Mouse (Mus musculus): ENCODE results near the gene Spata13.

Gene Spata13

GRCm38 (mm10) chr14:60753801-60754126, 120.0 kb downstream of the Spata13 start:
- DNase-seq, result peak; percentile 27

DNA sequence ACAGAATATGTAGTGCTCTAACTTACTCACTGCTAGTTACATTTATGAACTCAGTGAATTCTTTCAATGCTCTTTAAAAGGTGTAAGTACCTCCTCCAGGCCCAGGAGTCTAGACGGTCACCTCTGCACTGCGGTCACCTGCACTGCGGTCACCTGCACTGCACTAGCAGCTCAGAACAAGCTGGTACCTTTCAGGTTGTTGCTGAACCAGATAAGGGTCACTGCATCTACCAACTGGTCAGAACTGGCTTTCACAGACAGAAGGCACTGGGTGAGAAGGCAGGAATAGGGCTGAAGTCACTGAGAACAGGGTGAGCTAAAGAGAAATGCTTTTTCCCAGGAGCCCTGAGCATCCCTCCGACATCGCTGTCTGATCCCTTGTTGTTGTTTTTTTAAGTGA, 120.9 kb downstream of the Spata13 start:
- DNase-seq, result no peak

- DNase-seq, result no peak
Observed at GRCm38 (mm10) chr14:60756271-60756670, 122.5 kb downstream of the Spata13 start.

DNA sequence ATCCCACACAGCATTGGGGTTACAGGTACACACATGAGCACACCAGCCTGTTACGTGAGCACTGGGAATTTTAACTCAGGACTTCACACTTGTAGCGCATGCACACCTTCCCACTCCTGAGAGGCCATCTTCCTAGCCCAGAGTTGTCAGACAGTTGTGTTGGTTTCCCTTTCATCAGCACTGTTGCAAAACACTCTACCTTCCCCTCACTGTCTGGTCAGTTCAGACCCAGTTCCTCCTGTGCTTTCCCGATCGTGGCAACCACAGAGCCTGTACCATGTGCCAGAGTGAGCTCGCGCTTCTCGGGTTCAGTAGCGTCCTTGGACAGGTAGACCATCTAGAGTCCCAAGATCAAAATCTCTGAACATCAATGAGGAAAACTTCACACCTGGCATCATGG, 123.5 kb downstream of the Spata13 start:
- DNase-seq, result no peak

- DNase-seq, result no peak
Observed at GRCm38 (mm10) chr14:60757722-60758121, 123.9 kb downstream of the Spata13 start.

DNA sequence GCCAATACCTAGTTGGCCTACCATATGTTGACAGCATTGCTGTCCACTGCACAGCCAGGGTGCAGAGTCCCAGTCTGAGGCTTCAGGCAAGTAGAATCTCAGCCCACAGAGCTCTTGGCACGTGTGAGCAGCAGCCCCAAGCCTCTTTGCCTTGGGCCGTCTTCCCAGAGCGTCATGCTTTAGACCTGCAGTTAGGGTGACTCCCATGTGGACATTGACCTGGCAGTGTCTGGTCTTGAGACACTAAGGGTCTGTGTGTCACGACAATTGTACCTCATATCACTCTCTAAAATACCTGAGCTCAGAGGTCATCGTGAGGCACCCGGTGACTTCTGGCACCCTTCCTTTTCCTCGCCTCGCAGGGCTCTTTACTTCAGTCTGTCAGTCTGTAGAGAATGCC, 125.3 kb downstream of the Spata13 start:
- DNase-seq, result no peak

DNA sequence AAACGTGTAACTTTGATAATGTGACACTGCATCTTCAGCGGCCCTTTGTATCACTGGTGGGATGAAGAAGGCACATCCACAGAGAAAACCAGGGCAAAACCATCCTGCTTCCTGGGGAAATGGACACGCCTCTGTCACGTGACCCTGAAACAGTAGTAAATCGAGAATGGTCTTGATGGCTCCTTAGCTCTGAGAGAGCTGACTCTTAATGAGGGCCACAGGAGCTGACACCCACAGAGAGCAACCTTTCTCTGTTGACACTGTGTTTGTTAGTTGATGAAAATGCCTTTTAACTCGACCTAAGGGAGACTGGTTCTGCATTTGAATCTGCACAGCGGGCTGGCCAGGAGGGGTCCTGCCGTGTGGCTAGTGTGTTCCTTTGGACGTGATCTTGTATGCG, 128.0 kb downstream of the Spata13 start:
- no peak for DNase-seq

DNA sequence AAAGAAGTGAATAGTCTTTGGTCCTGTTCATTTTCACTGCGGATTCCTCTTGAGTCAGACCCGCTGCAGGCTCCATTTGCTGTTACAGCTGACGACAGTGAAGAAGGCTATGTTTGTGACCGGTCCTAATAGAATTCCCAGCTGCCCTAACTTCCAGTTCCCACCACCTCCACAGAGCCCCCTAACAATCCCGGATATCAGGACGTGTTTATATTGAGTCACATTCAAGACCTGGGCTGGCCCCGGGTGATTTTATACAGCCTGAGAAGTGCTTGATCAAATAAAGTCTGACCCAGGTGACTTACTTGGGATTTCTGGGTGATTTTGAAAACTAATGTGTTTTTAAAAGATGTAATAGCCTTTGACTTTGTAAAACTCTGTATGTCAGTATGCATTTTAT, 129.0 kb downstream of the Spata13 start:
- no peak for DNase-seq

DNA sequence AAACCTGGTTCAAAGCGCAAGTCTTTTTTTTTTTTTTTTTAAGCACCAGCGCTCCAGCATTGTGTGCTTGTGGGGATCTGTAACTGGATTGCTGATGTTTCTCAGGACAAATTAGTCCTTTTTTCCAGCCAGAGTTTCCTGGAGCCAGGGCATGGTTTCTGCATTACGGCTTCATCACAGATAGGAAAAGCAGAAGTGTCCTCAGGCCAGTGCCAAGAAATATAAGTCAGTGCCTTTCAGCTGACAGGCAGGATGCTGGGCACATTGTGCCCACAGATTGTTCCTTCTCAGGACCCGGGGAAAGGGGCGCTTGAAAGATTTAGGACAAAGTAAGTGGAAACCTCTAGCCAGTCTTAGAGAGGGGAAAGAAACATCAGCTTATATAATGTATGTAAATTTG, 129.9 kb downstream of the Spata13 start:
- DNase-seq, result no peak

- no peak for DNase-seq
Observed at GRCm38 (mm10) chr14:60764526-60764925, 130.7 kb downstream of the Spata13 start.

GRCm38 (mm10) chr14:60765025-60765424, 131.2 kb downstream of the Spata13 start:
- no peak for DNase-seq

GRCm38 (mm10) chr14:60767884-60768283, 134.1 kb downstream of the Spata13 start, which contains the start of gene C1qtnf9:
Gene C1qtnf9, plus strand, starts transcription at chr14:60768134.
- DNase-seq, result no peak

DNA sequence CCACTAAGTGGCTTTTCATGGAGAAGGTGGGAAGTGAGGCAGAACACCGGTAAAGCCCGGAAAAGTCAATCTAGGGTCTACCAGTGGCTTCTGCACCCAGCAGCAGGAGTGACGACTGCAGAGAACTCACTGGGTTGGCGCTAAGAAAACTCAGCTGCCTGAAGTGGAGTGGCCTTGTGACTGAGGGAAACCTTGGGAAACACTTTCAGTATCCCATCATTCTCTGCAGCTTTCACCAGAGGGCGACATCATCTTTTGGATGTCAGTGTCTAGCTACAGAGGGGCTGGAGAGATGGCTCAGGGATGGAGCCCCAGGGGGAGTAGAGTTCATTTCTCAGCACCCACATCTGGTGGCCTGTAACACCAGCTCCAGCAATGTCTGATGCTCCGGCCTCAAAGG, 135.5 kb downstream of the Spata13 start:
- no peak for DNase-seq

DNA sequence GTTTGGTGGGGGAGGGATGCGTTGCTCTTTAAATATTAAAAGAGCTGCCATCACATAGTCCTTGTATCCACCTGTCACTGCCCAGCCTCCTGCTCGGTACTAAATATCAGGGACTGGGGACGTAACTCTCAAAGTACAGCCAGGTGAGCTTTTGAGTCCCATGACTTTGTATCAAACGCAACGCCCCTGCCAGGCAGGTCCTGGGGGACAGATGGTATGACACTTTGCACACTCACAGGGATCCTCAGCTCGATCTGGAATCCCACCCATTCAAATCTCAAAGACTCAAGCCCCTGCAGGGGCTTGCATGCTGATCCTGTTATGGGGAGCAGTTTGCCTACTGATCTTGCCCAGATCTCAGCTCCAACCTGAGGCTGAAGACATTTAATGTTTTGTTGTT, 136.8 kb downstream of the Spata13 start:
- no peak for DNase-seq

DNA sequence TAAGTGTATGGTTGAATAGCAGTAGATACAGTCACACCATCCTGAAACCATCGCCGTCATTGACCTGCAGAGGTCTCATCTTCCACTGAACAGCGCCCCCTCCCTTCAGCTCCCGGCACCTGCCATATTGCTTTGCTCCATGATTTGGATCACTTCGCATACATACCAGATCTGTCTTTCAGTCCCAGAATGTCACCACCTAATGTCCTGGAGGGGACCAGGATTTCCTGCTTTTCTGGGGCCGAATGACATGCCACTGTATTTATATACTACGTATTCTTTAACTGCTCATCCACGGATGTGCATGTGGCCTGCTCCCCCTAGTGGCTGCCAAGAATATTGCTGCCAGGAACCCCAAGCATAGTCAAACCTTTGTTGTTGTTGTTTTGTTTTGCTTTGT, 137.3 kb downstream of the Spata13 start:
- peak; percentile 77 for DNase-seq

DNA sequence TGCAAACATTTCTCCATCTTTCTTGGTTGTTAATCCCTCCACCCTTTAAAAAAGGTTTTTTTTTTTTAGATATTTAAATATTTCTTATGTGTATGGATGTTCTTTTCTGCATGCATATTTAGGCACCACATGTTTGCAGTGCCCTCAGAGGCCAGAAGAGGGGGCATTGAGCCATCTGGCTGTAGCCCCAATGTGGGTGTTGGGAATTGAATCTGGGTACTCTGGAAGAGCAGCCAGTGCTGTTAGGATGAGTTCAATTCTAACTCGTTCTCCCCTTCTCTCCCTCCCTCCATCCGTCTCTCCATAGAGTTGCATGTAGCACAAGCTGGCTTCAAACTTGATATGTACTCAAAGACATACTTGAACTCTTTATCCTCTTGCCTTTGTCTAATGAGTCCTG, 139.7 kb downstream of the Spata13 start:
- no peak for DNase-seq

- DNase-seq, result no peak
Observed at GRCm38 (mm10) chr14:60776521-60776920, 142.7 kb downstream of the Spata13 start.

DNA sequence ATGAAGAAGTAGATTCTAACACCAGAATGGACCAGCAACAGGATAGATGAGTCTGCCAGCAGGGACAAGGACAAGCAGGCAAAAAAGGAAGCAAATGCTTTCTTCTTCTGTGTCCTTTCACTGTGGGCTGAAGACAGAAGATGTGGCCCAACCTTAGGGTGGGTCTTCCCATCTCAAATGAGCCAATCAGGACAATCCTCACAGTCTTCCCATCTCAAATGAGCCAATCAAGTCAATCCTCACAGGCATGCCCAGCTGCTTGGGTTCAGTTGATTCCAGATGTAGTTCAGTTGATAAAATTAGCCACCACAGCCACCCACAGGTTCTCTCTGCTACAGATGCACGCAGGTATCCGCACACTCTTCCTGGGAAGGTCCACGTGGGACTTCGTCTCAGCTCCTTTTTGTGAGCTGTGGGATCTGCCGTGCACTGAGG, 143.7 kb downstream of the Spata13 start:
- no peak for DNase-seq

DNA sequence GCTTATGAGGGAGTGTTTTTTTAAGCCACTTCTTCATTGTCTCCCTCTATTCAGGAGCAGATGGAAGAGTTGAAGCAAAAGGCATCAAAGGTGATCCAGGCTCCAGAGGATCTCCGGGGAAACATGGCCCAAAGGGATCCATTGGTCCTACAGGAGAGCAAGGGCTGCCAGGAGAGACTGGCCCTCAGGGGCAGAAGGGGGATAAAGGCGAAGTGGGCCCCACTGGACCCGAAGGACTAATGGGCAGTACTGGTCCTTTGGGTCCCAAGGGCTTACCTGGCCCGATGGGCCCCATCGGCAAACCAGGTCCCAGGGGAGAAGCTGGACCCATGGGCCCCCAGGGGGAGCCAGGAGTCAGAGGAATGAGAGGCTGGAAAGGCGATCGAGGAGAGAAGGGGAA, 145.4 kb downstream of the Spata13 start:
- DNase-seq, result no peak

DNA sequence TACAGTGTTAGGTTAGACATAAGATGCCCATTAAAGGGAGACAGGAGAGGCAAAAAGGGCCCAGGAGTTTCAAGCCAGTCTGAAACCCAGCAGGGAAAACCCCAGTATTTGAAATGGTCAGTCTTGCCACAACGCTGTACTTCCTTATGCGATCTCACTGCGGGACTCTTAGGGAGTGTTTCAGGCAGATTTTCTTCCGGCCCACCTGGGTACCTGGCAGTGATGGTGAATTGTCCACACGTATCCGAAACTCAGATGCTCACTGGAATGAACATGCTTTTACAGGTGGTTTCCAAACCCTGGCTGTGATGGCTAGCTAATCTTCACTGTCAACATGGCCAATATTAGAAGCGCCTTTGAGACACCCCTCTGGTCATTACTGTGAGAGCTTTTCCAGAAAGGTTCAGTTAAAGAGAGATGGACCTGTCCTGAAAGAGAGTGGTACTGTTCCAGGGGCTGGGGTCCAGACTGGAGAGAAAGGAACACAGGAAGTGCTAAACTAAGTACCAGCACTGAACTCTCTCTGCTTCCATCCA, 148.4 kb downstream of the Spata13 start:
- DNase-seq, result no peak

GRCm38 (mm10) chr14:60783196-60783595, 149.4 kb downstream of the Spata13 start:
- DNase-seq, result no peak

DNA sequence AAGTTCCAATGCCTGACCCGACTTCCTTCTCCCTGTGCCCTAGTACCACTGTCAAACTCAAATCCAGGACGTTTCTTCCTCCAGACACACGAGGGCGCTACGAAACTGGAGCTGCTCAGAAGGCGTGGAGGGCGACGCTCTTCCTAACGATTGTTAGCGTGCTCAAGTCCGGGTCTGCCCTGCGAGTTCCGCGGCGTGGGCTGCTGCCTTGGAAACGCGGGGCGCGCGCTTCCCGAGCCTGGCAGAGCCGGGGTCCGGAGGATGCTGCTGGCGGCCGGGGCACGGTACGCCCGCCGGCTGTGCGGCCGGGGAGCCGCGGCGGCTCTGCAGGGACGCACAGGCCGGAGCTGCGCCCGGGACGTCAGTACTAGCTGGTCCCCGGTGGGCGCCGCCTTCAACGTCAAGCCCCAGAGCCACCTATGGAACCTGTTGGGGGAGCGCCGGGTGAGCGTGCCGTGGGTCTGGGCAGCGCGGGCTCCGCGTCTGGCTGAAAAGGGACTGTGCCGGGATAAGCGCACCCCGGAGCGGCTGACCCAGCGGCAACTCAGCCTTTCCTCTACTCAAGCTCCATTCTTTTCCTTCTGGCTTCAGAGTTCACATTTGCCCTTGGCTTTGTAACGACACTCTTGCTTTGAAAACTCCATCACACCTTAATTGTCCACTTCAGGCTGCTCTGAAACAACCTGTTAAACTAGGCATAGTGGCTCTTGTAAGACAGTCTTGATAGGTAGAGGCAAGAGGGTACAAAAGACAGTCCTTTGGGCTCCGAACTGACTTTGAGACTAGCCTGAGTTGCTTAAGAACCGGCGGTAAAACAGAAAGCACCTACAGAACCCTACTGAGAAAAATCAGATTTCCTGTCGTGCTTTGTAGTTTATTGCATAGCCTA, 150.9 kb downstream of the Spata13 start, which contains the start of gene Mipep:
Mipep (plus strand) TSS at position 147 of the 889 bp plus-strand sequence.
- DNase-seq, result peak; percentile 80

DNA sequence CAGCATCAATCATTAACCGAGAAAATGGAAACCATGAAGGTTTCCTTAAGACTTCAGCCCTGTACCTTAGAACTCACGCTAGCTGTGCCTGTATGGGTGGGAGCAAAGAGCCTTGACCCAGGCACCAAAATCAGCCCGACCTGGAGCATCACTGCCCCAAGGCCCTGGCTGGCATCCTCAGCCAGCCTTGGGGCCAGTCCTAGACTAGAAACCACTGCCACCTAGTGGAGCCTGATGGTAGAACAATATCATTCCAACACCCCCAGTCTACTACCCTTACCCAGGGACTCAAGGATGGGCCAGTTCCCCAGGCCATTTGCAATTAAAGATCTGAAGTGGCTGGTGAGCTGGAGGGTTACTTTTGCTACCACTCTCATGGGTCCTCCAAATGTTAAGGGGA, 156.3 kb downstream of the Spata13 start:
- peak; percentile 47 for DNase-seq

GRCm38 (mm10) chr14:60796600-60797322, 163.0 kb downstream of the Spata13 start:
- no peak for DNase-seq
